Mouse (Mus musculus) liver, embryonic 14.5 days (tissue): ENCODE data around the gene Lamtor4. TPM values are rescaled to one million over a fixed set of nuclear protein-coding genes. Genes with fewer than 3 reads are reported as not detected.
A peak's percentile ranks its signal among the peaks of the same experiment; 100 is the strongest.

Experiments used
- ATAC-seq: fragments of 200-750 bp; cut with Nextera tagmentation; 2 replicates; pipeline ENCODE4 v1.8.0; 2017; ENCODE audit warnings: moderate number of reproducible peaks, mild to moderate bottlenecking, moderate library complexity; ENCODE audit not compliant: insufficient read depth
- DNase-seq, 3 experiments: peaks; one replicate each; pipeline ENCODE4 v3.0.0-alpha.2; 2012 to 2013; ENCODE audit warnings: low read depth in 3 of 3, low spot score in 3 of 3
- H3K27ac ChIP-seq: fragments of 300-500 bp; sonication (generic); 2 replicates; pipeline ENCODE4 v1.5.1; 2014; ENCODE audit warnings: moderate library complexity, mild to moderate bottlenecking, control low read depth, inconsistent platforms
- H3K27me3 ChIP-seq: fragments of 300-500 bp; sonication (generic); 2 replicates; pipeline ENCODE4 v1.6.1; 2014; ENCODE audit warnings: mild to moderate bottlenecking, low read length, moderate library complexity; ENCODE audit not compliant: control insufficient read depth, insufficient read depth
- H3K36me3 ChIP-seq: fragments of 300-500 bp; sonication (generic); replicated peaks from 2 replicates; pipeline ENCODE4 v1.6.1; 2014; ENCODE audit warnings: low read depth; ENCODE audit not compliant: control insufficient read depth, insufficient read depth
- H3K4me1 ChIP-seq, 2 experiments: fragments of 200-500 bp in 1 of 2; fragments of 300-500 bp in 1 of 2; sonication (generic) in 1 of 2; replicated peaks; 2 replicates each; pipeline ENCODE4 v1.6.1; 2012 to 2014; ENCODE audit warnings: antibody characterized with exemption in 1 of 2, inconsistent platforms in 1 of 2, low read length in 1 of 2; ENCODE audit not compliant: control insufficient read depth in 2 of 2, insufficient read depth in 2 of 2
- H3K4me2 ChIP-seq: fragments of 300-500 bp; sonication (generic); 2 replicates; pipeline ENCODE4 v1.6.1; 2014; ENCODE audit warnings: low read depth, mild to moderate bottlenecking, control low read depth, moderate library complexity
- H3K4me3 ChIP-seq, 2 experiments: fragments of 200-500 bp in 1 of 2; fragments of 300-500 bp in 1 of 2; sonication (generic) in 1 of 2; 2 replicates each; pipeline ENCODE4 v1.5.1; 2012 to 2014; ENCODE audit warnings: low read depth in 2 of 2, low read length in 2 of 2, mild to moderate bottlenecking in 2 of 2, control low read depth in 1 of 2, inconsistent platforms in 1 of 2, moderate library complexity in 1 of 2; ENCODE audit not compliant: insufficient read depth in 1 of 2
- H3K9ac ChIP-seq: fragments of 300-500 bp; sonication (generic); replicated peaks from 2 replicates; pipeline ENCODE4 v1.6.1; 2014; ENCODE audit warnings: mild to moderate bottlenecking, control low read depth, moderate library complexity
- H3K9me3 ChIP-seq: fragments of 300-500 bp; sonication (generic); 2 replicates; pipeline ENCODE4 v1.6.1; 2016; ENCODE audit warnings: low read length, mixed read lengths; ENCODE audit not compliant: control insufficient read depth
- CTCF ChIP-seq: IDR thresholded peaks from 2 replicates; pipeline ENCODE4 v1.5.1; 2016; ENCODE audit warnings: antibody characterized with exemption, low read depth, control low read depth
- EP300 ChIP-seq: IDR thresholded peaks from 2 replicates; pipeline ENCODE4 v1.6.1; 2016; ENCODE audit warnings: antibody characterized with exemption, low read depth
- WGBS: fragments of 180-500 bp; shearing (Covaris S2); extraction: QIAGEN DNeasy Blood & Tissue Kit; methylation state at CpG from one replicate; pipeline ENCODE4 v1.1.7; 2014; ENCODE audit not compliant: insufficient replicate concordance; 5-methylcytosine and 5-hydroxymethylcytosine counted together
- polyA plus RNA-seq, 2 experiments: library from polyadenylated mRNA; depleted of rRNA in 1 of 2; stranded (reverse) in 1 of 2; unstranded in 1 of 2; fragments of >200 nt; fragmentation: Nextera tagmentation in 1 of 2; extraction: Ambion mirVana in 1 of 2; gene quantifications; 2 replicates each; pipeline versions ENCODE4 v1.2.1 to v1.2.3; 2012 to 2014

Lamtor4 gene
- polyA plus RNA-seq, 2 experiments, result 35.6 to 36.3 TPM

- Histone ChIP-seq H3K4me2 (no peak overlapping the region), H3K9ac (no peak overlapping the region), H3K27me3 (no peaks in the 10 kb centered on the region), H3K27ac (no peak overlapping the region), H3K36me3 (peaks cover 6% of the 10 kb centered on the region), H3K9me3 (no peaks in the 10 kb centered on the region), H3K4me1 (peaks cover 18 to 43% of the 10 kb centered on the region in 2 experiments), H3K4me3 (no peak overlapping the region)
- ATAC-seq (no peak), DNase-seq (no peak)
- TF ChIP-seq CTCF, result no peak
- no peak for TF ChIP-seq EP300
- WGBS, result 80% methylated on average over 6 of the region's 6 CpGs
Measured at GRCm38 (mm10) chr5:138258542-138258941, 3.3 kb downstream of the Lamtor4 start.

- H3K9ac ChIP-seq, result no peak overlapping the region
- peaks cover 18 to 43% of the 10 kb centered on the region in 2 experiments for H3K4me1 ChIP-seq
- no peak overlapping the region for H3K27ac ChIP-seq
- H3K36me3 ChIP-seq, result peaks cover 6% of the 10 kb centered on the region
- no peak for ATAC-seq
- H3K27me3 ChIP-seq, result no peaks in the 10 kb centered on the region
- no peak for DNase-seq
- H3K9me3 ChIP-seq, result no peaks in the 10 kb centered on the region
- no peak for TF ChIP-seq CTCF
- TF ChIP-seq EP300, result no peak
- H3K4me2 ChIP-seq, result no peak overlapping the region
- 64% methylated on average over 7 of the region's 7 CpGs for WGBS
- H3K4me3 ChIP-seq, result no peak overlapping the region
Measured at GRCm38 (mm10) chr5:138258993-138259392, 3.7 kb downstream of the Lamtor4 start.

- H3K4me3 ChIP-seq, result peak overlapping the region in 1 of 2 experiments; percentile 23; a peak in 2 of 4 replicates
- H3K27me3 ChIP-seq, result no peaks in the 10 kb centered on the region
- TF ChIP-seq CTCF (no peak), EP300 (no peak)
- peak overlapping the region; percentile 89 for H3K4me2 ChIP-seq
- 12% methylated on average over 10 of the region's 10 CpGs for WGBS
- H3K4me1 ChIP-seq, result peaks cover 14 to 46% of the 10 kb centered on the region in 2 experiments
- DNase-seq (no peak), ATAC-seq (no peak)
- H3K9me3 ChIP-seq, result no peaks in the 10 kb centered on the region
- H3K36me3 ChIP-seq, result peaks cover 6% of the 10 kb centered on the region
- no peak overlapping the region for H3K9ac ChIP-seq
- no peak overlapping the region for H3K27ac ChIP-seq
Measured at GRCm38 (mm10) chr5:138260051-138260450, 4.8 kb downstream of the Lamtor4 start.

GRCm38 (mm10) chr5:138260834-138261233 lies 5.6 kb downstream of the Lamtor4 start:
- ATAC-seq (peak; percentile 62), DNase-seq (no peak)
- no peak overlapping the region; the same call in 1 of the 2 replicates for H3K9ac ChIP-seq
- no peaks in the 10 kb centered on the region for H3K27me3 ChIP-seq
- WGBS, result 18% methylated on average over 11 of the region's 11 CpGs
- TF ChIP-seq EP300 (peak; percentile 81), CTCF (no peak)
- H3K27ac ChIP-seq, result peak overlapping the region; percentile 6
- H3K4me2 ChIP-seq, result peak overlapping the region; percentile 89
- H3K36me3 ChIP-seq, result peaks cover 6% of the 10 kb centered on the region
- peak overlapping the region in 1 of 2 experiments; percentile 23; a peak in 2 of 4 replicates for H3K4me3 ChIP-seq
- H3K9me3 ChIP-seq, result no peaks in the 10 kb centered on the region
- peaks cover 14 to 46% of the 10 kb centered on the region in 2 experiments for H3K4me1 ChIP-seq

- WGBS, result 28% methylated on average over 4 of the region's 4 CpGs
- Histone ChIP-seq H3K36me3 (peaks cover 6% of the 10 kb centered on the region), H3K9ac (peak overlapping the region; percentile 93), H3K4me1 (peaks cover 14 to 42% of the 10 kb centered on the region in 2 experiments), H3K27ac (peak overlapping the region; percentile 16), H3K4me3 (peak overlapping the region; percentile 84 to 86), H3K4me2 (peak overlapping the region; percentile 89), H3K9me3 (no peaks in the 10 kb centered on the region), H3K27me3 (no peaks in the 10 kb centered on the region)
- ATAC-seq (no peak), DNase-seq (no peak)
- TF ChIP-seq EP300, result no peak
- no peak for TF ChIP-seq CTCF
Measured at GRCm38 (mm10) chr5:138262001-138262400, 6.7 kb downstream of the Lamtor4 start.
